Mouse (Mus musculus) fat pad, adult 2 months (tissue): ENCODE results near the gene Mrpl18.

ENCODE experiments used
- DNase-seq: peaks from one replicate; pipeline ENCODE4 v3.0.0-alpha.2; 2011; ENCODE audit warnings: low read depth, low spot score; ENCODE audit errors: extremely low read depth

The Mrpl18 gene

GRCm38 (mm10) chr17:12865407-12865806 is 50.7 kb downstream of the Mrpl18 start:
- no peak for DNase-seq

- DNase-seq: no peak
Observed at GRCm38 (mm10) chr17:12864111-12864510, 52.0 kb downstream of the Mrpl18 start.
